Mouse (Mus musculus) mammary gland, adult 2 months (tissue): ENCODE results near the gene Setd1b. TPM values are rescaled to one million over a fixed set of nuclear protein-coding genes. Genes with fewer than 3 reads are reported as not detected.

Experiments used
- polyA plus RNA-seq: library from polyadenylated mRNA; depleted of rRNA; stranded (reverse); fragments of >200 nt; gene quantifications from 2 replicates; pipeline ENCODE4 v1.2.3, GENCODE M21; 2012; ENCODE audit warnings: low replicate concordance; rRNA removed

Gene Setd1b
- polyA plus RNA-seq, result 6.6 and 20.0 TPM in 2 replicates

DNA sequence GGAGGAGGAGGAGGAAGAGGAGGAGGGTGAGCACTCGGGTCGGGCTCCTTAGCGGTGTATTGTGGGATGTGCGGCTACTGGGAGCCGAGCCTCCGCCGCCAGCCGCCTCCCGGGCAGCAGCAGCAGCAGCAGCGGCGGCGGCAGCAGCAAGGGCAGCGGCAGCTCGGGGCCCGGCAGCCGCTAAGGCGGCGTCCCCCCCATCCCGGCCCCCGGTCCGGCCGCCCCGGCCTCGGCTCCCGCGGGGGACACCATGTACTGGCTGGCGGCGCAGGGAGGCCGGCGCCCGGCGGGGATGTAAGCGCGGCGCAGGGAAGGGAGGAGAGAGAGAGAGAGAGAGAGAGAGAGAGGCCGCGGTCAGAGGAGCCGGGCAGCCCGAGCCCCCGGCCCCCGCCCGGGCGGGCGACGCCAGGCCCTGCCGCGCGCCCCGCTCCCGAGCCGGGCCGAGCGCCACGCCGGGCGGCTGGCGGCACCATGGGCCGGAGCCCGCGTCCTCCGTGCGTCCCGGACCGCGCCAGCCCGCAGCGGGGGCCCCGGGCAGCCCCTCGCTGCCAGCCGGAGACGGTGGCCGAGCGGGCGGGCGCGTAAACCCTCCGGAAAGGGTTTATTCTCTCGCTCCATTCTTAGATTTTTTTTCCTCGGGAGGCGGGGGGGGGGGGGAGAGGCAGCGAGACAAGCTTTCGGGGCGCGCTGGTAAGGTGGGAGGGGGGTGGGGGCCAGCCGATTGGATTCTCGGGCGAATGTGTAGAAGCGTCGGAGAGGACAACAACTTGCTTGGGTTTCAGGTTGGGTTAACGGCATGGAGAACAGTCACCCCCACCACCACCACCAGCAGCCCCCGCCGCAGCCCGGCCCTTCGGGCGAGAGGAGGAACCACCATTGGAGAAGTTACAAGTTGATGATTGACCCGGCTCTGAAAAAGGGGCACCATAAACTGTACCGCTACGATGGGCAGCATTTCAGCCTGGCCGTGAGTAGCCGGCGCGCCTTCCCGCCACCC is at the start of gene Setd1b:
Gene Setd1b (plus strand): TSS at position 33 of the 997 bp plus-strand sequence.

DNA sequence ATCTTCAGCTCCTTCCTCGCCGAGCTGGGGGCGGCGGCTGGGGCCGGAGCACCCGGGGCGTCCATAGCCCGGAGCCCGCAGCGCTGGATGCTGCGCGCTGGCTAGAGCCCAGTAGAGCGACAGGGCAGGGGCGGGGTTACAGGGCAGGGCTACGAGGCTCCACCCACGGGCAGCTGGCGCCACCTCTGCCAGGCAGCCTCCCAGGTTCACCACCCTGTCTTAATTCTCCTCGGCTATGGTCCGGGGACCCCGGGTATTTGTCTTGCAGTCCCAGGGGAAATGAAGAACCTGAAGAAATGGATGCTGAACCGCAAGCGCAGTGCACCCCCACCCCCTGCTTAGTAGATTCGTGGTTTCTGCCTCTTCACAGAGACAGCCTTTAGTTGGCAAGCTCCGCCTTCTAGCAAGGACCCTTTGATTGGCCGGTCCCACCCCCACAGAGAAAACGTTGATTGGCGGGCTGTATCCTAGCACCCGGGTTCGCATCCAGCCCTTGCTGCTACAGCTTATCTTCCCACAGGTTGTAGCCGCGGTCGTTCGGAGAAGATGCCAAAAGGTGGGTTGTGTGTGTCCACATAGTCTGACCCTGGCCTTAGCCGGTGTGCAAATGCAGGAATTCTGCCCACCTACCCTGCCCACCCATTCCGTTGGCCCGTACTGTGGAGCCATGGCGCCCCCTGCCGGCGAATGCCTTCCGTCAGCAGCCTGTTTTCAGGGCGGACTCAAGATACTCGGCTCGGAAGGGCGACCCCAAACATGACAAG is 9.5 kb upstream of the Setd1b start, which contains the start of gene Rhof:
Gene Rhof (minus strand): TSS at position 385 of the 764 bp plus-strand sequence.

DNA sequence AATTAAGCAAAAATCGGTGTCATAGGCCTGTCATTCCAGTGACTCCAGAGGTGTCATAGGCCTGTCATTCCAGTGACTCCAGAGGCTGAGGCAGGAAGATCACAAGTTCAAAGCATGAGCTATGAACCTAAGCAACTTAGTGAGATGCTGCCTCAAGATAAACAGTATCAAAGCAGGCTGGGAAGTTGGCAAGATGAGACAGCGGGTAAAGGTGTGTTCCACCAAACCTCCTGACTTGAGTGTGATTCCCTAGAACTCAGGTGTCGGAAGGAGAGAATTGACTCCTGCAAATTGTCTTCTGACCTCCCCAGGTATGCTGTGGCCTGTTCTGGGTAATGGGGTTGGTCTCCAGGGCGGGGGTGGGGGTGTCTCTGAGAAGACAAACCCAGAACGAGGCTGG is 27.3 kb downstream of the Setd1b start, which contains the start of gene Psmd9:
Gene Psmd9 (plus strand): TSS at position 130 of the 400 bp plus-strand sequence.

DNA sequence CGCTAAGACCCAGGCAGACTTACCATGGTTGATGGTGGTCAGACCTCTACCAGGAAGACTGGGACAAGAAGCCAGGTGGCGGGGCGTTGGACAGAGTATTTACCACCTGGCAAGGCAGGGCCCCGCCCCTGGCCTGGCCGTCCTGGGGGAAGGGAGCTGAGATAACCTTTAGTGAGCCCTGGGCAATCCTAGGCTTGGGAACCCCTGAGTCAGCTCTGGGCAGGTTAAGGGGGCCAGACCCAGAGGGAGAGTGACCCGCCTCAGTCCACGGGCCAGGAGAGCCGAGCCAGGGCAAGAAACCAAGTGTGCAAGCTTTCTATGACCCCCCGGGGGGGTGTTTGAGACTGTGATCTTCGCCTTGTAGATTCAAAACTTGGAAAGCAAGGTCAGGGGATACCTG is 40.7 kb downstream of the Setd1b start, which contains the start of gene Hpd:
Gene Hpd (minus strand): TSS at position 77 of the 400 bp plus-strand sequence.

Other genes starting within 250 kb of the Setd1b start
- 21.5 and 33.3 TPM in 2 replicates for gene Kdm2b, start 152.4 kb upstream of the Setd1b start, polyA plus RNA-seq
- 104 and 119 TPM in 2 replicates for gene Orai1, start 127.1 kb upstream of the Setd1b start, polyA plus RNA-seq
- 0.10 TPM in 1 of 2 replicates, not detected in the other for gene Morn3, start 95.2 kb upstream of the Setd1b start, polyA plus RNA-seq
- gene Tmem120b, start 73.8 kb upstream of the Setd1b start, polyA plus RNA-seq, result 79.4 and 86.0 TPM in 2 replicates
- 30.6 and 45.4 TPM in 2 replicates for gene Rhof, start 9.5 kb upstream of the Setd1b start, polyA plus RNA-seq
- gene Psmd9, start 27.2 kb downstream of the Setd1b start, polyA plus RNA-seq, result 15.3 and 23.6 TPM in 2 replicates
- 1.0 and 11.8 TPM in 2 replicates for gene Hpd, start 40.5 kb downstream of the Setd1b start, polyA plus RNA-seq
- 1.8 and 3.0 TPM in 2 replicates for gene Wdr66, start 109.9 kb downstream of the Setd1b start, polyA plus RNA-seq
- gene Bcl7a, start 201.6 kb downstream of the Setd1b start, polyA plus RNA-seq, result 6.8 and 9.1 TPM in 2 replicates